Mouse (Mus musculus) stomach, embryonic 16.5 days (tissue): ENCODE results near the gene Utrn. TPM values are rescaled to one million over a fixed set of nuclear protein-coding genes. Genes with fewer than 3 reads are reported as not detected.

ENCODE experiments used
- ATAC-seq: fragments of 200-750 bp; cut with Nextera tagmentation; 2 replicates; pipeline ENCODE4 v1.8.0; 2017; ENCODE audit warnings: moderate number of reproducible peaks, moderate TSS enrichment; ENCODE audit not compliant: insufficient read depth, low FRiP score
- H3K27ac ChIP-seq: fragments of 300-500 bp; sonication (generic); 2 replicates; pipeline ENCODE4 v1.5.1; 2014; ENCODE audit warnings: low read length
- H3K27me3 ChIP-seq: fragments of 300-500 bp; sonication (generic); 2 replicates; pipeline ENCODE4 v1.6.1; 2014; ENCODE audit warnings: low read length, control low read depth, mixed read lengths; ENCODE audit not compliant: control insufficient read depth, insufficient read depth
- H3K36me3 ChIP-seq: fragments of 300-500 bp; sonication (generic); 2 replicates; pipeline ENCODE4 v1.6.1; 2014; ENCODE audit warnings: low read length; ENCODE audit not compliant: control insufficient read depth, insufficient read depth
- H3K4me1 ChIP-seq: fragments of 300-500 bp; sonication (generic); 2 replicates; pipeline ENCODE4 v1.6.1; 2014; ENCODE audit warnings: low read length, control low read depth, mixed read lengths; ENCODE audit not compliant: control insufficient read depth, insufficient read depth
- H3K4me2 ChIP-seq: fragments of 300-500 bp; sonication (generic); 2 replicates; pipeline ENCODE4 v1.6.1; 2014; ENCODE audit warnings: low read depth, low read length, mixed read lengths
- H3K4me3 ChIP-seq: fragments of 300-500 bp; sonication (generic); replicated peaks from 2 replicates; pipeline ENCODE4 v1.5.1; 2014; ENCODE audit warnings: mild to moderate bottlenecking, low read length
- H3K9ac ChIP-seq: fragments of 300-500 bp; sonication (generic); 2 replicates; pipeline ENCODE4 v1.6.1; 2014; ENCODE audit warnings: low read length
- H3K9me3 ChIP-seq: fragments of 300-500 bp; sonication (generic); replicated peaks from 2 replicates; pipeline ENCODE4 v1.6.1; 2016; ENCODE audit warnings: low read length, control low read depth; ENCODE audit not compliant: control insufficient read depth
- WGBS: fragments of 180-500 bp; shearing (Covaris S2); extraction: QIAGEN DNeasy Blood & Tissue Kit; methylation state at CpG from one replicate; pipeline ENCODE4 v1.1.7; 2014; 5-methylcytosine and 5-hydroxymethylcytosine counted together
- polyA plus RNA-seq: library from polyadenylated mRNA; unstranded; fragments of >200 nt; fragmentation: Nextera tagmentation; extraction: Ambion mirVana; gene quantifications from 2 replicates; pipeline ENCODE4 v1.2.1, GENCODE M21; 2015

Gene Utrn
- polyA plus RNA-seq, 1 experiment from 2014 or later: 72.0 TPM

DNA sequence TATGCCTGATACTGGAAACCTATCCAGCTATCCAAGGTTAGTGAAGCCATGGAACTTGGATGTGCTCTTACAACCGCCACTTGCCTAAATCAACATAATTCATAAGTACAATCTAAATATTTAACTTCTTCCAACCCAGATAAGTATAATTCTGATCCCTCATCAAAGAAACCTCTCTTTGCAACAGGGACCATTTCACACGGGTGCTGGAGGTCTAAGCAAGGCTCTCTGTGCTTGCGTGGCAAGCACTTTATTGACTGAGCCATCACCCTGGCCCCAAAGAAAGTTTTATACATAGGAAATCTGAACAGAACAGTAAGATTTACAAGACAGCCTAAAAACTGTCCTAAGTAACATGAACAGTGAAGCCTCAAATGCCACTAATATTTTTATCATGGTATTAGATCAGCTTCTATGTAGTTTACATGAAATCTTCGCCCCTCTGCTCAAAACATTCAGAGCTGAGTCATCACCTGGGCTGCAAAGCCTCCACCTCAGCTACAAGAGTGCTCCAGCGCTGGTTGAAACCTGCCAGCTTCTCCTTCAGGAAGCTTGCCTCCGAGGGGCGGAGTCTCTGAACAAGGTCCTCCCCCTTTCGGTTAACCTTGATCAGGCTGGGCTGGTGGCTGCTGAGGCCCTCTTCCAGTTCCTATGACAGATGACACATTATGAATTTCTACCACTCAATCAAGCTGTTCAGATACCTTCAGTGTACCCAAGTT lies 211.0 kb downstream of the Utrn start:
- no peaks in the 10 kb centered on the region for H3K27me3 ChIP-seq
- H3K4me3 ChIP-seq: no peak overlapping the region
- WGBS: 59% methylated on average over 8 of the region's 8 CpGs
- peak overlapping the region; percentile 43; the same call in 1 of the 2 replicates for H3K27ac ChIP-seq
- H3K4me2 ChIP-seq: no peak overlapping the region
- no peaks in the 10 kb centered on the region for H3K4me1 ChIP-seq
- ATAC-seq: peak; percentile 84
- no peak overlapping the region for H3K9ac ChIP-seq
- H3K36me3 ChIP-seq: peaks cover 10% of the 10 kb centered on the region
- H3K9me3 ChIP-seq: 0 out of 2 replicates have a peak, but pooled peaks cover 4% of the 10 kb centered on the region

- no peaks in the 10 kb centered on the region for H3K27me3 ChIP-seq
- no peaks in the 10 kb centered on the region for H3K9me3 ChIP-seq
- H3K4me1 ChIP-seq: no peaks in the 10 kb centered on the region
- 50% methylated on average over 3 of the region's 3 CpGs for WGBS
- no peak overlapping the region for H3K27ac ChIP-seq
- H3K4me3 ChIP-seq: no peak overlapping the region
- H3K4me2 ChIP-seq: no peak overlapping the region
- no peak overlapping the region for H3K9ac ChIP-seq
- H3K36me3 ChIP-seq: no peaks in the 10 kb centered on the region; the same call in 1 of the 2 replicates
- no peak for ATAC-seq
Observed at GRCm38 (mm10) chr10:12652988-12653387, 216.2 kb downstream of the Utrn start.

DNA sequence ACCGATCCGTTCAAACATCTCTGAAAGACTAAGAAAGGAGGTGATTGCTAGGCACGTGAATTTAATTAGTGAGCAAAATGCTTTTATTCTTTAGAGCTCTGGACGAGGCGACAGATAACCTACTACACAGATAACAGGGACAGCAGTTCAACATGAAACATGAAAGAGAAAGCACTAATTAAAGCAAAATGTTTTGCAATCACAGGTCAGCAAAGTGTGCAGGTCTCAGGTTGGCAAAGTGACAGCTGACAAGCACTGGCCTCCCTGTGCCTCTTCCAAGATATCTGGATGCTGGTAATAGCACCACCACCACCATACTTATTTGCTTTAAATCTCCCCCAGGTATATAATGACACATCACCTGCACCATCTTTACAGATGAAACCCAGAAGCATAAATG lies 223.0 kb downstream of the Utrn start:
- no peak overlapping the region for H3K4me2 ChIP-seq
- no peak overlapping the region for H3K4me3 ChIP-seq
- WGBS: 77% methylated on average over 5 of the region's 5 CpGs
- H3K4me1 ChIP-seq: no peaks in the 10 kb centered on the region
- H3K27ac ChIP-seq: no peak overlapping the region
- H3K9me3 ChIP-seq: no peaks in the 10 kb centered on the region
- no peak for ATAC-seq
- H3K9ac ChIP-seq: no peak overlapping the region
- H3K27me3 ChIP-seq: no peaks in the 10 kb centered on the region
- peaks cover 4% of the 10 kb centered on the region; the same call in 1 of the 2 replicates for H3K36me3 ChIP-seq

DNA sequence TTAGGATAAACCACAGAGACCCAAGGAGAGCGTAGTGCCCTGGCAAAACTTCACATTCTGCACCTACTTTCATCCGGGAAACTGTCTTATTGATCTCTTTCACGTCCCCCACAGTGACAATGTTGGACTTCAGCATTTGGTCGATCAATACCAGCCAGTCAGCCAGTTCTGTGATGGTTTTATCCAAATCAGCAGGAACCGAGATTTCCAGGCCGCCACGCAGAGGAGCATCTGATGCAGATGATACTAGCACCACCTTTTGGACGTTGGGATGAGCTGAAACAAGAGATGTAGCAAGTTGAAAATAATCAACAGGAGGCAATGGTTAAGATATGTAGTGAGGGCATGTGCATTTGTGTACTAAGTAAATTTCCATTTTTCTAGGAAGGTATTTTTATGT lies 225.8 kb downstream of the Utrn start:
- H3K27me3 ChIP-seq: no peaks in the 10 kb centered on the region
- H3K4me3 ChIP-seq: no peak overlapping the region
- ATAC-seq: no peak
- peaks cover 4% of the 10 kb centered on the region; the same call in 1 of the 2 replicates for H3K36me3 ChIP-seq
- no peak overlapping the region for H3K9ac ChIP-seq
- H3K4me2 ChIP-seq: no peak overlapping the region
- H3K9me3 ChIP-seq: no peaks in the 10 kb centered on the region
- no peak overlapping the region for H3K27ac ChIP-seq
- no peaks in the 10 kb centered on the region for H3K4me1 ChIP-seq
- WGBS: 70% methylated on average over 8 of the region's 8 CpGs

- Histone ChIP-seq H3K4me2 (no peak overlapping the region), H3K4me3 (no peak overlapping the region), H3K27ac (no peak overlapping the region), H3K36me3 (peaks cover 7% of the 10 kb centered on the region; the same call in 1 of the 2 replicates), H3K27me3 (no peaks in the 10 kb centered on the region), H3K9ac (no peak overlapping the region), H3K4me1 (no peaks in the 10 kb centered on the region), H3K9me3 (no peaks in the 10 kb centered on the region)
- WGBS: 79% methylated on average over 4 of the region's 4 CpGs
- ATAC-seq: no peak
Observed at GRCm38 (mm10) chr10:12639638-12640037, 229.5 kb downstream of the Utrn start.

GRCm38 (mm10) chr10:12633965-12634364 lies 235.2 kb downstream of the Utrn start:
- no peak overlapping the region for H3K9ac ChIP-seq
- no peaks in the 10 kb centered on the region for H3K4me1 ChIP-seq
- H3K4me2 ChIP-seq: no peak overlapping the region
- WGBS: 86% methylated on average over 4 of the region's 4 CpGs
- no peak overlapping the region for H3K4me3 ChIP-seq
- H3K9me3 ChIP-seq: no peaks in the 10 kb centered on the region
- 0 out of 2 replicates have a peak, but pooled peaks cover 4% of the 10 kb centered on the region for H3K36me3 ChIP-seq
- ATAC-seq: no peak
- H3K27ac ChIP-seq: no peak overlapping the region
- H3K27me3 ChIP-seq: no peaks in the 10 kb centered on the region

- no peaks in the 10 kb centered on the region for H3K4me1 ChIP-seq
- H3K9me3 ChIP-seq: no peaks in the 10 kb centered on the region
- H3K9ac ChIP-seq: no peak overlapping the region
- no peak overlapping the region for H3K27ac ChIP-seq
- 0 out of 2 replicates have a peak, but pooled peaks cover 4% of the 10 kb centered on the region for H3K36me3 ChIP-seq
- ATAC-seq: no peak
- H3K4me2 ChIP-seq: no peak overlapping the region
- WGBS: 68% methylated on average over 5 of the region's 5 CpGs
- no peak overlapping the region for H3K4me3 ChIP-seq
- no peaks in the 10 kb centered on the region for H3K27me3 ChIP-seq
Observed at GRCm38 (mm10) chr10:12630933-12631332, 238.2 kb downstream of the Utrn start.

DNA sequence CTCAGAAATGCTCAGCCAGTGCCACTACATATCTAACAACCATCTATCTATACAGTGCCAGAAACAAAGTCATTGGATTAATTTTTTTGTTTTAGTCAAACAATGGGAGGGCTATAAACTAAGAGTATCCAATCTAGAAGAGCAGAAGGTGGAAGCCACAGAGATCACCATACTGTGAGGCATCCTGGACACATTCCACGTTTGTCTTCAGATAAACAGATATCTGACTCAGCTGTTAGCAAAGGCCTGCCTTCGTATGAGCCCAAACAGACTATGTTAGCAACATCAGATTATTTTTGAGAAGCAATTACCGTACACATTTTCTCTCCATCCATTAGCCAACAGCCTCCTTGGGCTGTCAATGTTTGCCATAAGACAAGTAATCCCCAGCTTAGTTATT lies 250.8 kb downstream of the Utrn start:
- H3K36me3 ChIP-seq: no peaks in the 10 kb centered on the region
- no peak overlapping the region for H3K4me2 ChIP-seq
- WGBS: 65% methylated on average over 3 of the region's 3 CpGs
- no peaks in the 10 kb centered on the region for H3K9me3 ChIP-seq
- no peak overlapping the region for H3K27ac ChIP-seq
- H3K27me3 ChIP-seq: no peaks in the 10 kb centered on the region
- H3K4me1 ChIP-seq: no peaks in the 10 kb centered on the region
- no peak overlapping the region for H3K4me3 ChIP-seq
- no peak overlapping the region for H3K9ac ChIP-seq
- ATAC-seq: no peak

- no peaks in the 10 kb centered on the region for H3K4me1 ChIP-seq
- no peak overlapping the region for H3K4me2 ChIP-seq
- WGBS: 65% methylated on average over 3 of the region's 3 CpGs
- H3K9me3 ChIP-seq: no peaks in the 10 kb centered on the region
- H3K36me3 ChIP-seq: no peaks in the 10 kb centered on the region
- H3K27me3 ChIP-seq: no peaks in the 10 kb centered on the region
- no peak overlapping the region for H3K27ac ChIP-seq
- ATAC-seq: no peak
- H3K4me3 ChIP-seq: no peak overlapping the region
- H3K9ac ChIP-seq: no peak overlapping the region
Observed at GRCm38 (mm10) chr10:12615723-12616122, 253.4 kb downstream of the Utrn start.
